Mouse (Mus musculus) frontal cortex, postnatal 10 days (tissue): ENCODE data around the gene Ppif.

ENCODE experiments used
- DNase-seq, 2 experiments: peaks; one replicate each; pipeline ENCODE4 v3.0.0; 2022; ENCODE audit warnings: low spot score in 2 of 2, mixed read lengths in 1 of 2

The Ppif gene

GRCm38 (mm10) chr14:25736589-25736988 lies 42.6 kb downstream of the Ppif start:
- peak; percentile 70 to 83 for DNase-seq

- no peak for DNase-seq
Measured at GRCm38 (mm10) chr14:25738591-25739001, 44.6 kb downstream of the Ppif start.

GRCm38 (mm10) chr14:25739957-25740565 lies 46.1 kb downstream of the Ppif start:
- peak; percentile 69 to 82 for DNase-seq

GRCm38 (mm10) chr14:25741211-25741610 lies 47.3 kb downstream of the Ppif start:
- no peak for DNase-seq

- DNase-seq = no peak
Measured at GRCm38 (mm10) chr14:25741840-25742367, 48.0 kb downstream of the Ppif start.

GRCm38 (mm10) chr14:25742943-25743342 lies 49.0 kb downstream of the Ppif start:
- no peak for DNase-seq

- no peak for DNase-seq
Measured at GRCm38 (mm10) chr14:25745365-25746184, 51.6 kb downstream of the Ppif start.

GRCm38 (mm10) chr14:25746371-25746770 lies 52.4 kb downstream of the Ppif start:
- no peak for DNase-seq

- DNase-seq = no peak
Measured at GRCm38 (mm10) chr14:25746971-25747945, 53.3 kb downstream of the Ppif start.

- no peak for DNase-seq
Measured at GRCm38 (mm10) chr14:25747996-25748756, 54.2 kb downstream of the Ppif start.

- no peak for DNase-seq
Measured at GRCm38 (mm10) chr14:25749143-25749909, 55.4 kb downstream of the Ppif start.
